Mouse (Mus musculus) MEL-GATA-1-ER (cell line): ENCODE data around the gene Cacna2d3.

ENCODE experiments used
- DNase-seq: peaks from one replicate; pipeline ENCODE4 v3.0.0-alpha.2; 2012; ENCODE audit warnings: low read depth; ENCODE audit errors: extremely low read depth

Cacna2d3 gene

GRCm38 (mm10) chr14:29080228-29080627 is 641.4 kb downstream of the Cacna2d3 start:
- DNase-seq = no peak

- DNase-seq = no peak
Measured at GRCm38 (mm10) chr14:29077418-29077817, 644.2 kb downstream of the Cacna2d3 start.

- no peak for DNase-seq
Measured at GRCm38 (mm10) chr14:29073747-29074146, 647.9 kb downstream of the Cacna2d3 start.

- no peak for DNase-seq
Measured at GRCm38 (mm10) chr14:29062676-29063075, 659.0 kb downstream of the Cacna2d3 start.

GRCm38 (mm10) chr14:29061491-29061890 is 660.2 kb downstream of the Cacna2d3 start:
- DNase-seq = no peak

GRCm38 (mm10) chr14:29060679-29061078 is 661.0 kb downstream of the Cacna2d3 start:
- no peak for DNase-seq

GRCm38 (mm10) chr14:29051951-29052835 is 669.5 kb downstream of the Cacna2d3 start:
- no peak for DNase-seq

- no peak for DNase-seq
Measured at GRCm38 (mm10) chr14:29042355-29042754, 679.3 kb downstream of the Cacna2d3 start.

- DNase-seq = no peak
Measured at GRCm38 (mm10) chr14:29041498-29041897, 680.2 kb downstream of the Cacna2d3 start.

GRCm38 (mm10) chr14:29040606-29041364 is 680.9 kb downstream of the Cacna2d3 start:
- DNase-seq = no peak

GRCm38 (mm10) chr14:29038246-29038645 is 683.4 kb downstream of the Cacna2d3 start:
- no peak for DNase-seq

GRCm38 (mm10) chr14:29031858-29032395 is 689.7 kb downstream of the Cacna2d3 start:
- no peak for DNase-seq

- DNase-seq = no peak
Measured at GRCm38 (mm10) chr14:29030519-29030918, 691.1 kb downstream of the Cacna2d3 start.

GRCm38 (mm10) chr14:29029896-29030420 is 691.7 kb downstream of the Cacna2d3 start:
- no peak for DNase-seq

GRCm38 (mm10) chr14:29029107-29029469 is 692.6 kb downstream of the Cacna2d3 start:
- DNase-seq = no peak

- no peak for DNase-seq
Measured at GRCm38 (mm10) chr14:29028391-29029106, 693.1 kb downstream of the Cacna2d3 start.

- DNase-seq = no peak
Measured at GRCm38 (mm10) chr14:29027276-29027675, 694.4 kb downstream of the Cacna2d3 start.

- DNase-seq = no peak
Measured at GRCm38 (mm10) chr14:29025335-29025734, 696.3 kb downstream of the Cacna2d3 start.

- DNase-seq = no peak
Measured at GRCm38 (mm10) chr14:29023246-29023645, 698.4 kb downstream of the Cacna2d3 start.

GRCm38 (mm10) chr14:29021295-29021694 is 700.4 kb downstream of the Cacna2d3 start:
- no peak for DNase-seq

- DNase-seq = no peak
Measured at GRCm38 (mm10) chr14:29018316-29019000, 703.2 kb downstream of the Cacna2d3 start.
